Mouse (Mus musculus) kidney, embryonic 15.5 days (tissue): ENCODE measurements at regions not wholly inside any gene's neighbourhood (a gene's known extent, or its start where the extent isn't known, plus 50 kb on each side); places are given as distances from the start of the nearest gene placed in this dataset.

Source experiments
- ATAC-seq: fragments of 200-750 bp; cut with Nextera tagmentation; replicated peaks from 2 replicates; pipeline ENCODE4 v1.8.0; 2017; ENCODE audit warnings: moderate TSS enrichment; ENCODE audit not compliant: low FRiP score
- H3K27ac ChIP-seq: fragments of 300-500 bp; sonication (generic); 2 replicates; pipeline ENCODE4 v1.5.1; 2015; ENCODE audit warnings: mild to moderate bottlenecking, inconsistent platforms
- H3K27me3 ChIP-seq: fragments of 300-500 bp; sonication (generic); 2 replicates; pipeline ENCODE4 v1.6.1; 2015; ENCODE audit warnings: inconsistent platforms
- H3K36me3 ChIP-seq: fragments of 300-500 bp; sonication (generic); 2 replicates; pipeline ENCODE4 v1.6.1; 2015; ENCODE audit warnings: inconsistent platforms
- H3K4me1 ChIP-seq: fragments of 300-500 bp; sonication (generic); 2 replicates; pipeline ENCODE4 v1.6.1; 2015; ENCODE audit warnings: inconsistent platforms
- H3K4me2 ChIP-seq: fragments of 300-500 bp; sonication (generic); 2 replicates; pipeline ENCODE4 v1.6.1; 2015; ENCODE audit warnings: moderate library complexity, mild to moderate bottlenecking, inconsistent platforms
- H3K4me3 ChIP-seq: fragments of 300-500 bp; sonication (generic); replicated peaks from 2 replicates; pipeline ENCODE4 v1.5.1; 2015; ENCODE audit warnings: mild to moderate bottlenecking, inconsistent platforms
- H3K9ac ChIP-seq: fragments of 300-500 bp; sonication (generic); 2 replicates; pipeline ENCODE4 v1.6.1; 2015; ENCODE audit warnings: mild to moderate bottlenecking, inconsistent platforms
- H3K9me3 ChIP-seq: fragments of 300-500 bp; sonication (generic); replicated peaks from 2 replicates; pipeline ENCODE4 v1.6.1; 2016; ENCODE audit warnings: inconsistent platforms
- WGBS: fragments of 180-500 bp; shearing (Covaris S2); methylation state at CpG from one replicate; pipeline ENCODE4 v1.1.7; 2015; ENCODE audit warnings: mixed read lengths; 5-methylcytosine and 5-hydroxymethylcytosine counted together

GRCm38 (mm10) chr1:176468560-176468959 lies 193.4 kb upstream of the Pld5 start:
- Histone ChIP-seq H3K9ac (no peak overlapping the region), H3K9me3 (no peaks in the 10 kb centered on the region), H3K36me3 (no peaks in the 10 kb centered on the region), H3K27me3 (no peaks in the 10 kb centered on the region), H3K4me2 (no peak overlapping the region), H3K4me3 (no peak overlapping the region), H3K4me1 (no peaks in the 10 kb centered on the region), H3K27ac (no peak overlapping the region)
- no peak for ATAC-seq
- whole genome bisulfite sequencing, result 86% methylated on average over 1 of the region's 1 CpGs

GRCm38 (mm10) chr1:176462125-176462524 lies 187.0 kb upstream of the Pld5 start:
- Histone ChIP-seq H3K27me3 (no peaks in the 10 kb centered on the region), H3K27ac (no peak overlapping the region), H3K9ac (no peak overlapping the region), H3K4me2 (no peak overlapping the region), H3K36me3 (no peaks in the 10 kb centered on the region), H3K4me3 (no peak overlapping the region), H3K9me3 (no peaks in the 10 kb centered on the region), H3K4me1 (no peaks in the 10 kb centered on the region)
- ATAC-seq, result no peak
- 80% methylated on average over 5 of the region's 5 CpGs for WGBS

GRCm38 (mm10) chr1:176446735-176447134 lies 171.6 kb upstream of the Pld5 start:
- H3K9me3 ChIP-seq, result no peaks in the 10 kb centered on the region
- no peaks in the 10 kb centered on the region for H3K4me1 ChIP-seq
- H3K36me3 ChIP-seq, result no peaks in the 10 kb centered on the region
- H3K9ac ChIP-seq, result no peak overlapping the region
- H3K4me2 ChIP-seq, result no peak overlapping the region
- H3K4me3 ChIP-seq, result no peak overlapping the region
- no peak for ATAC-seq
- no peaks in the 10 kb centered on the region for H3K27me3 ChIP-seq
- H3K27ac ChIP-seq, result no peak overlapping the region
- WGBS, result 67% methylated on average over 4 of the region's 4 CpGs

GRCm38 (mm10) chr1:176443712-176444111 lies 168.6 kb upstream of the Pld5 start:
- H3K27me3 ChIP-seq, result no peaks in the 10 kb centered on the region
- no peak for ATAC-seq
- no peaks in the 10 kb centered on the region for H3K4me1 ChIP-seq
- WGBS, result 88% methylated on average over 1 of the region's 1 CpGs
- no peak overlapping the region for H3K27ac ChIP-seq
- H3K9me3 ChIP-seq, result no peaks in the 10 kb centered on the region
- H3K9ac ChIP-seq, result no peak overlapping the region
- H3K4me3 ChIP-seq, result no peak overlapping the region
- H3K4me2 ChIP-seq, result no peak overlapping the region
- no peaks in the 10 kb centered on the region for H3K36me3 ChIP-seq

GRCm38 (mm10) chr1:176440254-176440653 lies 165.1 kb upstream of the Pld5 start:
- Histone ChIP-seq H3K27ac (no peak overlapping the region), H3K36me3 (no peaks in the 10 kb centered on the region), H3K4me1 (no peaks in the 10 kb centered on the region), H3K4me2 (no peak overlapping the region), H3K4me3 (no peak overlapping the region), H3K9me3 (no peaks in the 10 kb centered on the region), H3K9ac (no peak overlapping the region), H3K27me3 (no peaks in the 10 kb centered on the region)
- 71% methylated on average over 3 of the region's 3 CpGs for whole genome bisulfite sequencing
- ATAC-seq, result no peak

- no peak overlapping the region for H3K9ac ChIP-seq
- no peaks in the 10 kb centered on the region for H3K27me3 ChIP-seq
- 24% methylated on average over 4 of the region's 4 CpGs for WGBS
- no peak overlapping the region for H3K27ac ChIP-seq
- no peaks in the 10 kb centered on the region for H3K4me1 ChIP-seq
- no peaks in the 10 kb centered on the region for H3K9me3 ChIP-seq
- H3K4me2 ChIP-seq, result no peak overlapping the region
- ATAC-seq, result no peak
- no peaks in the 10 kb centered on the region for H3K36me3 ChIP-seq
- H3K4me3 ChIP-seq, result no peak overlapping the region
These were observed 152.7 kb upstream of the Pld5 start for GRCm38 (mm10) chr1:176427835-176428234.

- Histone ChIP-seq H3K9ac (no peak overlapping the region), H3K4me1 (no peaks in the 10 kb centered on the region), H3K4me3 (no peak overlapping the region), H3K9me3 (no peaks in the 10 kb centered on the region), H3K27ac (no peak overlapping the region), H3K36me3 (no peaks in the 10 kb centered on the region), H3K27me3 (no peaks in the 10 kb centered on the region), H3K4me2 (no peak overlapping the region)
- 82% methylated on average over 2 of the region's 2 CpGs for WGBS
- no peak for ATAC-seq
These were observed 151.9 kb upstream of the Pld5 start for GRCm38 (mm10) chr1:176427046-176427445.

- H3K4me2 ChIP-seq, result no peak overlapping the region
- H3K27me3 ChIP-seq, result no peaks in the 10 kb centered on the region
- no peaks in the 10 kb centered on the region for H3K36me3 ChIP-seq
- no peaks in the 10 kb centered on the region for H3K9me3 ChIP-seq
- no peak overlapping the region for H3K9ac ChIP-seq
- no peaks in the 10 kb centered on the region for H3K4me1 ChIP-seq
- no peak overlapping the region for H3K27ac ChIP-seq
- ATAC-seq, result no peak
- 73% methylated on average over 1 of the region's 1 CpGs for WGBS
- H3K4me3 ChIP-seq, result no peak overlapping the region
These were observed 142.1 kb upstream of the Pld5 start for GRCm38 (mm10) chr1:176417251-176417650.

- Histone ChIP-seq H3K4me2 (no peak overlapping the region), H3K4me1 (no peaks in the 10 kb centered on the region), H3K27me3 (no peaks in the 10 kb centered on the region), H3K36me3 (no peaks in the 10 kb centered on the region), H3K9me3 (no peaks in the 10 kb centered on the region), H3K4me3 (no peak overlapping the region), H3K9ac (no peak overlapping the region), H3K27ac (no peak overlapping the region)
- WGBS, result 85% methylated on average over 3 of the region's 3 CpGs
- no peak for ATAC-seq
These were observed 129.0 kb upstream of the Pld5 start for GRCm38 (mm10) chr1:176404128-176404527.

- Histone ChIP-seq H3K27me3 (no peaks in the 10 kb centered on the region), H3K4me3 (no peak overlapping the region), H3K36me3 (no peaks in the 10 kb centered on the region), H3K4me1 (no peaks in the 10 kb centered on the region), H3K27ac (no peak overlapping the region), H3K9ac (no peak overlapping the region), H3K4me2 (no peak overlapping the region), H3K9me3 (no peaks in the 10 kb centered on the region)
- no peak for ATAC-seq
These were observed 104.5 kb upstream of the Pld5 start for GRCm38 (mm10) chr1:176379645-176380044.

GRCm38 (mm10) chr1:176366900-176367299 lies 91.8 kb upstream of the Pld5 start:
- H3K27me3 ChIP-seq, result no peaks in the 10 kb centered on the region
- no peak overlapping the region for H3K4me3 ChIP-seq
- H3K4me1 ChIP-seq, result no peaks in the 10 kb centered on the region
- no peak overlapping the region for H3K9ac ChIP-seq
- H3K27ac ChIP-seq, result no peak overlapping the region
- 80% methylated on average over 3 of the region's 3 CpGs for WGBS
- no peaks in the 10 kb centered on the region for H3K36me3 ChIP-seq
- H3K4me2 ChIP-seq, result no peak overlapping the region
- H3K9me3 ChIP-seq, result no peaks in the 10 kb centered on the region
- ATAC-seq, result no peak

- Histone ChIP-seq H3K27me3 (no peaks in the 10 kb centered on the region), H3K9me3 (no peaks in the 10 kb centered on the region), H3K4me2 (no peak overlapping the region), H3K36me3 (no peaks in the 10 kb centered on the region), H3K9ac (no peak overlapping the region), H3K4me1 (no peaks in the 10 kb centered on the region), H3K27ac (no peak overlapping the region), H3K4me3 (no peak overlapping the region)
- 87% methylated on average over 3 of the region's 3 CpGs for WGBS
- ATAC-seq, result no peak
These were observed 85.8 kb upstream of the Pld5 start for GRCm38 (mm10) chr1:176360957-176361356.

GRCm38 (mm10) chr1:176359992-176360724 lies 85.0 kb upstream of the Pld5 start:
- Histone ChIP-seq H3K4me1 (no peaks in the 10 kb centered on the region), H3K9me3 (no peaks in the 10 kb centered on the region), H3K4me3 (no peak overlapping the region), H3K9ac (no peak overlapping the region), H3K27ac (no peak overlapping the region), H3K4me2 (no peak overlapping the region), H3K36me3 (no peaks in the 10 kb centered on the region), H3K27me3 (no peaks in the 10 kb centered on the region)
- no peak for ATAC-seq
- WGBS, result 86% methylated on average over 12 of the region's 12 CpGs
